Mouse (Mus musculus) C2C12 (cell line): ENCODE measurements around the gene Tpp2.

Experiments used
- CEBPB ChIP-seq: IDR thresholded peaks from one replicate; pipeline ENCODE4 v1.6.1; 2011; ENCODE audit warnings: low read depth, mild to moderate bottlenecking, control low read depth, moderate library complexity
- CTCF ChIP-seq: IDR thresholded peaks from one replicate; pipeline ENCODE4 v1.5.1; 2011; ENCODE audit not compliant: control insufficient read depth, insufficient read depth, insufficient read length
- FOSL1 ChIP-seq: IDR thresholded peaks from one replicate; pipeline ENCODE4 v1.8.0; 2011; ENCODE audit warnings: mild to moderate bottlenecking, low read length; ENCODE audit not compliant: poor library complexity, insufficient read depth, severe bottlenecking
- MAX ChIP-seq: IDR thresholded peaks from one replicate; pipeline ENCODE4 v1.6.1; 2011; ENCODE audit warnings: mild to moderate bottlenecking, control low read depth
- MYOD1 ChIP-seq: IDR thresholded peaks from one replicate; pipeline ENCODE4 v1.6.1; 2011; ENCODE audit warnings: low read depth; ENCODE audit not compliant: control insufficient read depth, insufficient read length
- MYOG ChIP-seq: IDR thresholded peaks from one replicate; pipeline ENCODE4 v1.6.1; 2011; ENCODE audit not compliant: control insufficient read depth, insufficient read length; ENCODE audit errors: extremely low read depth
- USF1 ChIP-seq: IDR thresholded peaks from one replicate; pipeline ENCODE4 v1.6.1; 2011; ENCODE audit warnings: low read depth, mild to moderate bottlenecking, control low read depth, moderate library complexity

DNA sequence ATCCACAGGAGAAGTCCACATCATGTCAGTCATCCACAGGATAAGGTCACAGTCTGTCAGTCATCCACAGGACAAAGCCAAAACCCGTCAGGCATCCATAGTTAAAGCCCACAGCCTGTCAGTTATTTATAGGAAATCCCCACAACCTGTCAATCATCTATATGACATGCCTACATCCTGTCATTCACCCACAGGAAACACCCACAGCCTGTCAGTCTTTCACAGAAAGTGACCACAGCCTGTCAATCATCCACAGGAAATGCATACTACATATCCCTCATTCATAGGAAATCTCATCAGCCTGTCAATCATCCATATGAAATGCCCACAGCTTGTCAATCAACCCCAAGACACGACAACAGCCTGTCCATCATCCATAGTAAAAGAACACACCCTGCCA is 36.3 kb upstream of the Tpp2 start:
- TF ChIP-seq CTCF (no peak), MYOG (no peak), USF1 (no peak), MAX (no peak), FOSL1 (no peak), MYOD1 (no peak), CEBPB (no peak)
